Mouse (Mus musculus) heart, embryonic 12.5 days (tissue): ENCODE data around the gene Eefsec. TPM values are rescaled to one million over a fixed set of nuclear protein-coding genes. Genes with fewer than 3 reads are reported as not detected.

Experiments
- ATAC-seq: fragments of 200-750 bp; cut with Nextera tagmentation; 2 replicates; pipeline ENCODE4 v1.8.0; 2017; ENCODE audit warnings: moderate TSS enrichment, moderate library complexity; ENCODE audit not compliant: insufficient number of reproducible peaks, low FRiP score
- H3K27ac ChIP-seq: fragments of 300-500 bp; sonication (generic); 2 replicates; pipeline ENCODE4 v1.5.1; 2016; ENCODE audit warnings: mild to moderate bottlenecking, moderate library complexity; ENCODE audit not compliant: poor library complexity, severe bottlenecking
- H3K27me3 ChIP-seq: fragments of 300-500 bp; sonication (generic); replicated peaks from 2 replicates; pipeline ENCODE4 v1.6.1; 2016; ENCODE audit warnings: mild to moderate bottlenecking, moderate library complexity
- H3K36me3 ChIP-seq: fragments of 300-500 bp; sonication (generic); 2 replicates; pipeline ENCODE4 v1.6.1; 2016; ENCODE audit warnings: mild to moderate bottlenecking, moderate library complexity
- H3K4me1 ChIP-seq: fragments of 300-500 bp; sonication (generic); replicated peaks from 2 replicates; pipeline ENCODE4 v1.6.1; 2016; ENCODE audit warnings: mild to moderate bottlenecking
- H3K4me2 ChIP-seq: fragments of 300-500 bp; sonication (generic); 2 replicates; pipeline ENCODE4 v1.6.1; 2016; ENCODE audit warnings: mild to moderate bottlenecking, moderate library complexity
- H3K4me3 ChIP-seq: fragments of 300-500 bp; sonication (generic); 2 replicates; pipeline ENCODE4 v1.5.1; 2016; ENCODE audit warnings: mild to moderate bottlenecking
- H3K9ac ChIP-seq: fragments of 300-500 bp; sonication (generic); 2 replicates; pipeline ENCODE4 v1.6.1; 2016; ENCODE audit warnings: mild to moderate bottlenecking, moderate library complexity
- H3K9me3 ChIP-seq: fragments of 300-500 bp; sonication (generic); replicated peaks from 2 replicates; pipeline ENCODE4 v1.6.1; 2016; ENCODE audit warnings: mild to moderate bottlenecking, moderate library complexity
- WGBS: fragments of 180-500 bp; shearing (Covaris S2); methylation state at CpG from one replicate; pipeline ENCODE4 v1.1.7; 2016; 5-methylcytosine and 5-hydroxymethylcytosine counted together
- polyA plus RNA-seq: library from polyadenylated mRNA; unstranded; fragments of >200 nt; fragmentation: Nextera tagmentation; extraction: Ambion mirVana; gene quantifications from 2 replicates; pipeline ENCODE4 v1.2.1, GENCODE M21; 2016

The Eefsec gene
- polyA plus RNA-seq, 1 experiment from 2014 or later: 18.5 TPM

DNA sequence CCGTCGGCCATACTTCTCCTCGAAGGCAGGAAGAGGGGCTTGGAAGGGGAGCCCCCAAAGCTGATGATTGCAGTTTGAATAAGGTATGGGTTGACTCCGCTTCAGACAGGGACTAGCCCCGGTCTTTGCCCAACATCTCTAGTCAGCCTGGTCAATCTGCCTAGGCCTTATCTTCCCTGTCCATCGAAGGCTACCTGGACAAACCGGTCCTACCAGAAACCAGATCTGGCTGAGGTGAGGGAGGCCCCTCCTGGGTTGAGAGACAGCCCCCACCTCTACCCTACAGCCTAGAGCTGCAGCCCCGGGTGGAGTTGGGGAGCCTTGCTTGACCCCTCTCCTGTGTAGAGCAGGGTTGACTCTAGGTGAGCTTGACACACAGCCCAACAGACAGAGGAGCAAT, 212.3 kb downstream of the Eefsec start:
- Histone ChIP-seq H3K9ac (no peak overlapping the region), H3K27me3 (peaks cover 80% of the 10 kb centered on the region), H3K4me2 (no peak overlapping the region), H3K36me3 (no peaks in the 10 kb centered on the region), H3K4me3 (no peak overlapping the region), H3K9me3 (no peaks in the 10 kb centered on the region), H3K27ac (no peak overlapping the region), H3K4me1 (peaks cover 16% of the 10 kb centered on the region)
- no peak for ATAC-seq
- 69% methylated on average over 8 of the region's 8 CpGs for WGBS

DNA sequence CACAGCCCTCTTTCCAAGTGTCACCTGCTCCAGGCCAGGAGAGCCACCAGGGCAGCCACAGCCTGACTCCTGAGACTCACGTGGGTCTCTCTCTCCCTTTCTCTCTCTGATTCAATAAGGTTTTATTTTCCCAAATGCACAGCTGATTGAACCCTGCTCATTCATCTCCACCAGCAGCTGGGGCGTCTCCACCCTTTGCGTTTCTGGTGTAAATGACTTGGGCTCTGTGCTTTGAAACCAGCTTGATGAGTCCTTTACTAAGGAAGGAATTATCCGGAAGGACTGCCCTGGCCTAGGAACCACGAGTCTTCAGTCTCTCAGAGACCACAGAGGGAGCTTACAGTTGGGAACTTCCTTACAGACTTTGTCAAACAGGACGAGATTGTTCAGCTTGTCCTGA, 214.1 kb downstream of the Eefsec start:
- H3K36me3 ChIP-seq: no peaks in the 10 kb centered on the region
- no peak overlapping the region for H3K27ac ChIP-seq
- H3K4me3 ChIP-seq: no peak overlapping the region
- H3K9me3 ChIP-seq: no peaks in the 10 kb centered on the region
- 66% methylated on average over 6 of the region's 6 CpGs for WGBS
- peaks cover 16% of the 10 kb centered on the region for H3K4me1 ChIP-seq
- H3K27me3 ChIP-seq: peaks cover 74% of the 10 kb centered on the region
- H3K9ac ChIP-seq: no peak overlapping the region
- ATAC-seq: no peak
- no peak overlapping the region for H3K4me2 ChIP-seq

DNA sequence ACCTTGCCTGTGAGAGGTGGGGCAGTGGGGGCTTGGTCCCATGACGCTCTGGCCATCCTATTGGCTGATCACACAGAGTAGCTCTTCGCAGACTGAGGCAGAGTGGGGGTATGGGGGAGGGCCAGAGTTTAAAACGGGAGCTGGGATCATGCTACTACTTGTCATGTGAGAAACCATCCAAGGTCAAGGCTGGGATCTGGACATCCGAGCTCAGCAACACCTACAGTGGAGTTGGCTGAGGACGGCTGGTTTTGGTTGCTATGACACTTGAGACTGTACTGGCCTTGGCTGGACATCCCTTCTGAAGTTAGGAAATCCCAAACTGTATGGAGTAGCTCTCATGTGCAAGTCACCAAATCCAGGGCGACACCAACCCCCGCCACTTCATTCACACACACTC, 214.5 kb downstream of the Eefsec start:
- H3K27me3 ChIP-seq: peaks cover 75% of the 10 kb centered on the region
- no peak overlapping the region for H3K4me3 ChIP-seq
- H3K36me3 ChIP-seq: no peaks in the 10 kb centered on the region
- H3K9ac ChIP-seq: no peak overlapping the region
- ATAC-seq: no peak
- H3K27ac ChIP-seq: no peak overlapping the region
- no peaks in the 10 kb centered on the region for H3K9me3 ChIP-seq
- H3K4me1 ChIP-seq: peaks cover 12% of the 10 kb centered on the region
- WGBS: 72% methylated on average over 7 of the region's 7 CpGs
- H3K4me2 ChIP-seq: no peak overlapping the region

DNA sequence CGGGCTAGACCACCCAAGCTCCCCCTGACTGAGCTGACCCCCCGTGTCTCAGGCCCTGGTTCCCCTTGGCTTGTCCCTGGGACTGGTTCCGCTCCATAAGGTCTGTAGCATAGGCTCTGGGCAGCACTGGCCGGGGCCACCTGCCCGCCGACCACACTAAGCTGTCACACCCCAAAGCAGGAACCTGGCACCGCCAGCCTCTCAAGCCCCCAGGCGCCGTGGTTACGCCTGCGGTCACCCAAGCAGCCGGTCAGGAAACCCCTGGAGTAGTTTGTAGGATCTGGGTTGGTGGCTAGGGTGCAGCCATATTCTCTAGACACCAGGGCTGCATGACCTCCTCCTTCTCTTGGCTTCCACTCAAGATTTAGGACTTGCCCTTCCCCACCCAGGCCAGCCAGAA, 217.1 kb downstream of the Eefsec start:
- Histone ChIP-seq H3K4me1 (no peaks in the 10 kb centered on the region), H3K9ac (no peak overlapping the region), H3K27me3 (peaks cover 74% of the 10 kb centered on the region), H3K27ac (no peak overlapping the region), H3K36me3 (no peaks in the 10 kb centered on the region), H3K4me3 (no peak overlapping the region), H3K4me2 (no peak overlapping the region), H3K9me3 (no peaks in the 10 kb centered on the region)
- WGBS: 80% methylated on average over 12 of the region's 12 CpGs
- no peak for ATAC-seq

DNA sequence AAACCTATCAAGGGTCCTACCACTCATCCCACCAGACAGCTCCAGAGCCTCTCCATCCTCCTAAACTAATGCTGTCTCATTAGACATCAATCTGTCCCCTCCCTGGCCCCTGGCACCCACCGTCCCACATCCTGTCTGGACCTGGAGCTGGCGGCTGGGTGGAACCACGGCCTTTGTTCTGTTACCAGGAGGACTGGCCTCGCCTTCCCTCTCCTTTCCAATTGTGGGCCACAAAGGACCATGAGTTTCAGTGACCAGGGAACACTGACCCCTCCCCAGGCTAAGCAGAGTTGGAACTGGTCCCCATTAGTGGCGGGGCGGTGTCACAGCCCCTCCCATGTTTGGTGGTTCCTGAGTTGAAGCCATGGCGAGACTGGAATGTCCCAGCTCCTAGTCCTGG, 218.8 kb downstream of the Eefsec start:
- 64% methylated on average over 7 of the region's 7 CpGs for WGBS
- no peak for ATAC-seq
- peaks cover 60% of the 10 kb centered on the region for H3K27me3 ChIP-seq

DNA sequence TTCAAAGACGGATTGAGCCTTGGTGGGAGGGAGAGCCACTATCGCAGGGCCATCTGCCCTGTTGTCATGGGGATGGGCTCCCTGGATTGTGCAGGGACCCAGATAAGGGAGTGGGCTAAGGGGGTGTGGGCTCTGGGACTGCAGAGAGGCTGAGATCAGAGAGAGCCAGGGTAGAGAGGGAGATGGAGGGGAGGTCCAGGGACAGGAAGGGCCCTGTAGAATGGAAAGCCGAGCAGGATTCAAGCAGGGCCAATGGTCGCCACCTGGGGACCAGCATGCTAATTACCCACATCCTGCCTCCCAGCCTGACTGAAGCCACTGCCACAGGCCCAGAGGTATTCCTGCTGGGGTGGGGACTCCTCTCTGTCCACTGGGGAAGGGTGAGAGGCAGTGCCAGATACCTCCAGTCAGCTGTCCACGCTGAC, 219.8 kb downstream of the Eefsec start:
- H3K36me3 ChIP-seq: no peaks in the 10 kb centered on the region
- H3K9ac ChIP-seq: no peak overlapping the region
- no peak overlapping the region for H3K4me2 ChIP-seq
- H3K27me3 ChIP-seq: peaks cover 54% of the 10 kb centered on the region
- no peak overlapping the region for H3K4me3 ChIP-seq
- no peaks in the 10 kb centered on the region for H3K4me1 ChIP-seq
- 18% methylated on average over 5 of the region's 5 CpGs for WGBS
- no peaks in the 10 kb centered on the region for H3K9me3 ChIP-seq
- no peak for ATAC-seq
- no peak overlapping the region for H3K27ac ChIP-seq

More for the DNA sequence above, 218.8 kb downstream of the Eefsec start:
- no peaks in the 10 kb centered on the region for H3K36me3 ChIP-seq
- H3K4me1 ChIP-seq: no peaks in the 10 kb centered on the region
- no peak overlapping the region for H3K9ac ChIP-seq
- no peak overlapping the region for H3K27ac ChIP-seq
- H3K4me2 ChIP-seq: no peak overlapping the region
- no peaks in the 10 kb centered on the region for H3K9me3 ChIP-seq
- H3K4me3 ChIP-seq: no peak overlapping the region

DNA sequence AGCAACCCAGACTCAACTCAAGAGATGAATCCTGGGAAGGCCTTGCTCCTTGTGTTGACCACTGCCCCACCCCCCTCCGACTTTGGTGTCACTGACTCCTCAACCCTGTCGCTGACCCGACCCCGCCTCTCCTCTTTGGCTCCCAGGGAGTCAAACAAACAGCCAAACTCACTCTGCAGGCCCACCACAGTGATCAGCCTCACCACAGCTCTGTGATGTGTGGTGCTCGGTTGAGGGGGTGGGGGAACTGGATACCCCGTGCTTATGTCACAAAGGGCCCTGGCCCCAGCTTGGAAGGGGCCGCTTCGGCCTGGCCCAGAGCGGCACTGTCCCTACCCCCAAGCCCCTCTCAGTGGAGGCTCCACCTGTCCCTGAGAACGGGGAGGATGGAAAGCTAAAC, 224.4 kb downstream of the Eefsec start, which contains the start of gene Dnajb8:
TSS of gene Dnajb8 (plus strand) at position 301 of the 400 bp plus-strand sequence.
- Histone ChIP-seq H3K4me3 (no peak within 1 kb of the TSS), H3K27me3 (peaks cover 43% of the 10 kb centered on the region), H3K4me1 (no peaks in the 10 kb centered on the region), H3K36me3 (no peaks in the 10 kb centered on the region), H3K9me3 (0 out of 2 replicates have a peak, but pooled peaks cover 3% of the 10 kb centered on the region), H3K4me2 (no peak within 1 kb of the TSS), H3K27ac (no peak within 1 kb of the TSS), H3K9ac (no peak within 1 kb of the TSS)
- ATAC-seq: no peak
- WGBS: 45% methylated on average over 10 of the region's 10 CpGs

DNA sequence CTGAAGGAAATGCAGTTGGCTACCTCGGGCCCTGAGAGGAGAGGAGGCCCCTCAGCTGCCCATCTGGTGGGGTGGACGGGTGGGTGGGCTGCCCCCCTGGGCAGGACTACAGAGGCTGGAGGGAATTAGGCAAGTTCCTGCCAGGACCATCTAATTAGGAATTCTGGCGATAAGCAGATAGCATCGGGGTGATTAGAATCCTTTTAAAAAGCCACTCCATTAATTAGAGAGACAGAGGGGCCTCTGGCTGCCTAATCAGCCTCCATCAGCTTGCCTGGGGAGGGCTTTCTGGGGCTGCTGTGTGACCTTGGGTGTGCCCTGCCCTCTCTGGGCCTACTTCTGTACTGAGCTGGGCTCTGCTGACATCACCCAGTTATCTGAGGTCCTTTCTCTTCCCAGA, 227.2 kb downstream of the Eefsec start:
- WGBS: 21% methylated on average over 4 of the region's 4 CpGs
- H3K4me1 ChIP-seq: no peaks in the 10 kb centered on the region
- no peak overlapping the region for H3K4me3 ChIP-seq
- no peak overlapping the region for H3K9ac ChIP-seq
- H3K9me3 ChIP-seq: 0 out of 2 replicates have a peak, but pooled peaks cover 3% of the 10 kb centered on the region
- no peak overlapping the region for H3K4me2 ChIP-seq
- no peak overlapping the region for H3K27ac ChIP-seq
- H3K27me3 ChIP-seq: peaks cover 23% of the 10 kb centered on the region
- no peak for ATAC-seq
- H3K36me3 ChIP-seq: no peaks in the 10 kb centered on the region

DNA sequence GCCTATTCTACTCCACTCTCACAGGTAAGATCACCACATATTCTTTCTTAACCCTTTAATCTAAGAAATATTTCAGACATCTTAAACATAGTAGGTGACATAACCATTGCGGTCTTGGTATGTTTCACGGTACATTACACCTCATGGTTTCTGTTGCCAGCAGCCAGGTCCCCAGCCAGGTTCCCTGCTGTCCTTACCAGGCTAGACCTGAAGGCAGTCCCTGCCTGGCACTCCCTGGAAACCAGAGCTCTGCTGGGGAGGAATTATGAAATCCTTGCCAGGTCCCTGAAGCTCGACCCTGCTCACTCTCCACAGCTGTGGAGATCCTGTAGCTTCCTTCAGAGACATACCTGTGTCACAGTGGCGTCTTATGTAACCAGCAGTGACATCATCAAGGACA, 230.1 kb downstream of the Eefsec start:
- H3K4me1 ChIP-seq: no peaks in the 10 kb centered on the region
- no peaks in the 10 kb centered on the region for H3K36me3 ChIP-seq
- H3K27me3 ChIP-seq: peaks cover 15% of the 10 kb centered on the region
- 0 out of 2 replicates have a peak, but pooled peaks cover 3% of the 10 kb centered on the region for H3K9me3 ChIP-seq
- 70% methylated on average over 4 of the region's 4 CpGs for WGBS
- no peak for ATAC-seq
- H3K9ac ChIP-seq: no peak overlapping the region
- H3K4me3 ChIP-seq: no peak overlapping the region
- H3K4me2 ChIP-seq: no peak overlapping the region
- no peak overlapping the region for H3K27ac ChIP-seq

DNA sequence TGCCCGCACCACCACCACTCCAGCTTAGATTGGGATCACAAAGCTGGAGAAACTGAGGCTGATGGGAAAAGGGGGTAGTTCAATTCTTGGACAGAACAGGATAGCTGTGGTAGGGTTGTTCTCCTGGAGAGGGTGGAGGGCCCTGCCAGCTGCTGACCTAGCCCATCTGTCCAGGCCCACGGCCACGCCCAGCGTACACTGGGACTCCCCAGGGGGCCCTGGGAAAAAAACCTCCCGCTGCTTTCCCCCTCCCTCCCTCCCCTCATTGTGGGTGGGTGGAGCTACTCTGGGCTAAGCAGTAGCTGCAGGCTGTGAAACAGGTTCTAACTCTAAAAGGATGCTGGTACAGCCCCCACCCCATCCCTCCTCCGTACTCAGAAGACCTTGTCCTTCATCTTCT, 230.5 kb downstream of the Eefsec start:
- no peak overlapping the region for H3K27ac ChIP-seq
- no peaks in the 10 kb centered on the region for H3K36me3 ChIP-seq
- WGBS: 56% methylated on average over 6 of the region's 6 CpGs
- 0 out of 2 replicates have a peak, but pooled peaks cover 3% of the 10 kb centered on the region for H3K9me3 ChIP-seq
- ATAC-seq: no peak
- peaks cover 11% of the 10 kb centered on the region for H3K27me3 ChIP-seq
- H3K4me1 ChIP-seq: no peaks in the 10 kb centered on the region
- no peak overlapping the region for H3K4me3 ChIP-seq
- no peak overlapping the region for H3K9ac ChIP-seq
- no peak overlapping the region for H3K4me2 ChIP-seq

DNA sequence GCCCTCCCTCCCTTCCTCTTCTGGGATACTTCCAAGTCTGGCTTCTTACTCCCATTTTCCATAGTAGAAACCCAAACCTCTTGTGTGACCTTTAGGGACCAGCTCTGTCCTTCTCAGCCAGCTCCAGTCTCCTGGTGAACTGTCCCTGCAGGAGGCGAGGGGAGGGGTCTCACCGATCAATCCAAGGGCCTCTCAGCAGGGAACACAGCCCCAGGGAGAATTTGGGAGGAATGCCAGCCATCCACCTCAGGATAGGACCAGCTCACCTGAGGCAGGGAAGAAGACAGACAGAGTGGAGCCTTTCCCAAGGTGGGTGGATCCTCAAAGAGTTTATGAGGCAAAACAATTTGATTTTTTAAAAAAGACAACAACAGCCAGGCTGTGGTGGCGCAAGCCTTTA, 236.2 kb downstream of the Eefsec start:
- no peaks in the 10 kb centered on the region for H3K9me3 ChIP-seq
- no peak for ATAC-seq
- peaks cover 9% of the 10 kb centered on the region; the same call in 1 of the 2 replicates for H3K4me1 ChIP-seq
- H3K4me2 ChIP-seq: no peak overlapping the region
- WGBS: 53% methylated on average over 3 of the region's 3 CpGs
- peaks cover 28% of the 10 kb centered on the region for H3K27me3 ChIP-seq
- H3K9ac ChIP-seq: no peak overlapping the region
- no peak overlapping the region for H3K27ac ChIP-seq
- H3K36me3 ChIP-seq: peaks cover 2% of the 10 kb centered on the region; the same call in 1 of the 2 replicates
- H3K4me3 ChIP-seq: no peak overlapping the region

DNA sequence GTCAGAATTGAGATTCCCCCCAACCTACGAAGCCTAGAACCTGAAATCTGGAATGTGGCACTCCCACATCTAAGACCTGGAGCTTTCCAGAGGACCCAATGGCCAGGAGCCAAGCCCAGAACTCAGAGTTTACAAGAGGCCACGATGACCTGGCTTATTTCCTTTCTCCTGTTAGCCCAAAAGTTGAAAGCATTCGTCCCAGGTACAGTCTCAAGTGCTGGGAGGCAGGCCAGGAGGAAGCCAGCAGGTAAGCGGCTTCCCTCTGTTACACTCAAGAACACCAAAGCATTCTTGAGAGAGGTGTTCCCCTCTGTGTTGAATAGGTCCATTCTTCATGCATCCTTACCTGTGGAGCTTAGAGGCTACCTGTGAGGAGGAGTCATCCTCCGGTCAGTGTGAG, 236.9 kb downstream of the Eefsec start:
- H3K36me3 ChIP-seq: peaks cover 4% of the 10 kb centered on the region; the same call in 1 of the 2 replicates
- H3K4me1 ChIP-seq: peaks cover 15% of the 10 kb centered on the region
- no peak overlapping the region for H3K4me3 ChIP-seq
- no peak overlapping the region for H3K4me2 ChIP-seq
- H3K9me3 ChIP-seq: no peaks in the 10 kb centered on the region
- no peak overlapping the region for H3K9ac ChIP-seq
- H3K27ac ChIP-seq: no peak overlapping the region
- no peak for ATAC-seq
- peaks cover 35% of the 10 kb centered on the region for H3K27me3 ChIP-seq
- 74% methylated on average over 5 of the region's 5 CpGs for WGBS
